Mouse (Mus musculus): ENCODE measurements at regions not wholly inside any gene's neighbourhood (a gene's known extent, or its start where the extent isn't known, plus 50 kb on each side); places are given as distances from the start of the nearest gene placed in this dataset.

DNA sequence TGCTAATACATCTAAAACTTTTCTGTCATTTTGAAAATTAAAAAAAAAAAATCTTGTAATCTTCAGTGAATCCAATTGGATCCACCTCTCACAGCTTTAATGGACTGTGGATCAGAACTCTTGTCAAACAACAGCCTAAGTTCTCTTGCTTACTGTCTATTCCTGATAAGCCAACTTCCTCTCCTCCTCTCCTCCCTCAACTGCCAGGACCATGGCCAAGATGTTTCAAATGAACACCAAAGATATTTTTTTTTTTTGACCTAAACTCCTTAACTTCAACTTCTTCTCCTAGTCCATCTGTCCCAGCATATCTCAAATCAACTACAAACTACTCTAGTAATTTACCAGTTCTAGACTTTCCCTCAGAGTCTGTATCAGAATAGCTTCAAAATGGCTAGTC, 1258.5 kb downstream of the Tbl1xr1 start:
- no peaks in the 10 kb centered on the region for H3K27me3 ChIP-seq
- H3K36me3 ChIP-seq = no peaks in the 10 kb centered on the region
- no peak overlapping the region for H3K9ac ChIP-seq
- H3K27ac ChIP-seq = no peak overlapping the region
- H3K4me3 ChIP-seq = no peak overlapping the region
- no peak overlapping the region for H3K4me2 ChIP-seq (replicated peaks)
- no peaks in the 10 kb centered on the region for H3K9me3 ChIP-seq
- H3K4me1 ChIP-seq = no peaks in the 10 kb centered on the region
- ATAC-seq (ENCODE audit: low FRiP score, low read depth) = no peak

DNA sequence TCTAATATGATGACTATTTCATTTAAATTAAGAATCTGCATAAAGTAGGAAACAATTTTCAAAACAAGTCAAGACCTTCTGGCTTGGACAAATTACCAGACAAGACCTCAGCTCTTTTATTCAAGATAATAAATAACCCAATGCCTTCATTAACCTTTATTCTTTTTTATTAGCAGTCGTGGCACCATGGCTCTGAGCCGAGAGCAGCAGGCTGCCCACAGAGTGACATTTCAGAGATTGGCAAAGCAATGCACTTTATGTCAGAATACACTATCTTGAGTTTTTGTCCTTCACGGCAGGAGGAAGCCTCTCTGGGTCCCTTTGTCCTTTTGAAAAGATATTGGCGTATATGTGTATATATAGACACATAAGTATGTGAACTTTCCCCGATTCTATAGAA, 1297.9 kb downstream of the Tbl1xr1 start:
- 78% methylated on average over 5 of the region's 5 CpGs for WGBS
- Histone ChIP-seq H3K27me3 (no peaks in the 10 kb centered on the region), H3K36me3 (no peaks in the 10 kb centered on the region), H3K9me3 (no peaks in the 10 kb centered on the region), H3K4me1 (no peaks in the 10 kb centered on the region), H3K4me3 (no peak overlapping the region), H3K27ac (no peak overlapping the region), H3K4me2 (replicated peaks) (no peak overlapping the region), H3K9ac (no peak overlapping the region)
- ATAC-seq (ENCODE audit: low FRiP score, low read depth) = no peak

DNA sequence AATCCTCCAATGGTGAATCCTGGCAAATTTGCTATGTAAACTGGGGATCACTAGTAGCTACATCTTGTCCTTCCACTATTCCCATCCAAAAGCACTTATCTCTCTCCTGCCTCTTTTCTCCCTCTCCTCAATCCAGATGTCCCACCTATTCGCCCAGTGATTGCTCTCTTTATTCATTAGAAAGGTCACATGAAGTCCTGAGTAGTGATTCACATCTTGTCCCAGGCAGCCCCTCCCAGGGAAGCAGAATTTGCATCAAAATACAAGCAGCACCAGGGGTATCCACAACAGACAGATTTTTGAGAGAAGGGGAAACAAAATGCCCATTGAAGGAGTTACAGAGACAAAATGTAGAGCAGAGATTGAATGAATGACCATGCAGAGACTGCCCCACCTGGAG, 1328.4 kb downstream of the Tbl1xr1 start:
- Histone ChIP-seq H3K9ac (no peak overlapping the region), H3K4me1 (peaks cover 4% of the 10 kb centered on the region; the same call in 1 of the 2 replicates), H3K4me2 (replicated peaks) (no peak overlapping the region), H3K4me3 (no peak overlapping the region), H3K9me3 (no peaks in the 10 kb centered on the region), H3K27ac (no peak overlapping the region), H3K27me3 (no peaks in the 10 kb centered on the region), H3K36me3 (no peaks in the 10 kb centered on the region)
- WGBS = 86% methylated on average over 1 of the region's 1 CpGs
- ATAC-seq (ENCODE audit: low FRiP score, low read depth) = no peak

DNA sequence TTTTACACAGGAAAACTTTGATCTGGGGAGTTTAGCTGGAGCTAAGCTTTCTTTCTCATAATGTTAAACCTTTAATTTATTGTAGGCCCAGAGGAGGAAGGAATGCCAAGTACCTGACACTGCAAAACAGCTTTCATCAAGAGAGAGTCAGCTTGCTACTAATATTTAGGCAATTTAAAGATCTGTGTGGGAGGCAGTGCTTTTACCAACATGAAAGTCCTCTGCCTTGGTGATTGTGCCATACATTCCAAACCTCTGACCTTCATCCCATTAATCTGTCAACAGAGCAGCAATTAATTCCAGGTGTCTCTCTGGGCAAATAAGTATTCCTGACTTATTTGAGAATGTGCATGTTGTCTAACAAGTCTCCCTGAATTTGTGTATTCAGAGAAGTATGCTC, 1333.0 kb downstream of the Tbl1xr1 start:
- no peak overlapping the region for H3K4me2 ChIP-seq (replicated peaks)
- ATAC-seq (ENCODE audit: low FRiP score, low read depth) = peak; percentile 84
- H3K4me3 ChIP-seq = no peak overlapping the region
- no peak overlapping the region for H3K27ac ChIP-seq
- H3K4me1 ChIP-seq = peaks cover 4% of the 10 kb centered on the region; the same call in 1 of the 2 replicates
- no peaks in the 10 kb centered on the region for H3K9me3 ChIP-seq
- H3K9ac ChIP-seq = no peak overlapping the region
- no peaks in the 10 kb centered on the region for H3K36me3 ChIP-seq
- H3K27me3 ChIP-seq = no peaks in the 10 kb centered on the region

DNA sequence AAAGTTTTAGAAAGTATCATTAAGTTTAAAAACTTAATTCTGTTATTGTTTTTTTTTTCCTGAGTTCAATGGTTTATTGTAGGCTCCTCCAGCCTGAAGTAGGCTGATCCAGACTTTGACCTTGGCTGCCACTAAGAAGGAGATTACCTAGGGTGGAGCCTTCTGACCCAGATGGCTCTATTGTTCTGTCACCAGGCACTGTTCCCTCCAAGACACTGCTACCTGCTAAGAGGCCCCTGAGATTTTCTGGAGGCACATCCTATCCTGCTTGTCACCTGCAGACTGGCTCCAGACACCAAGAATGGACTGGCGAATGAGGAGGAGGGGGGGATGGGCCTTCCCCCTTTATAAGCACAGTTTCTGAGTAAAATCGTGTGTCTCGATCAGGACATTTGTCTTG, 1350.5 kb downstream of the Tbl1xr1 start:
- Histone ChIP-seq H3K27me3 (no peaks in the 10 kb centered on the region), H3K4me2 (replicated peaks) (no peak overlapping the region), H3K36me3 (no peaks in the 10 kb centered on the region), H3K9me3 (no peaks in the 10 kb centered on the region), H3K4me3 (no peak overlapping the region), H3K4me1 (no peaks in the 10 kb centered on the region), H3K9ac (no peak overlapping the region), H3K27ac (no peak overlapping the region)
- ATAC-seq (ENCODE audit: low FRiP score, low read depth) = no peak
- WGBS = 90% methylated on average over 3 of the region's 3 CpGs

DNA sequence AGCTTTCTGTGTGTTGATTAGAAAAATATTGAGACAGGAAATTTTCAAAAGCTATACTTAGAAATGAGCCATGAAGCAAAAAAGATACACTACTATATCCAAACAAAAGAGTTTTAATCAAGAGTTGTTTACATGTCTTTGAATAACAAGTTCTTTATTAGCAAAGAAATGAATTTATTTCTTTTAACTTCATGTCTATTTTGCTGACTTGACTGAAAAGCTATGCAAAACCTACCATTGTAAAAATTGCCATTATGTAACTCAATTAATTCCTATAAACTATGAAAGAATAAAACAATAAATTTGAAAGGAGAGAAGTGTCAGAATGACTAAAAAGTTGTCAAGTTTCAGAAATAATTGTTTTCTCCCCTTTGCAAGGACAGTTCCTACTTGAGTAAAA, 1358.6 kb downstream of the Tbl1xr1 start:
- Histone ChIP-seq H3K4me3 (no peak overlapping the region), H3K4me1 (no peaks in the 10 kb centered on the region), H3K36me3 (no peaks in the 10 kb centered on the region), H3K4me2 (replicated peaks) (no peak overlapping the region), H3K27me3 (no peaks in the 10 kb centered on the region), H3K9me3 (no peaks in the 10 kb centered on the region), H3K9ac (no peak overlapping the region), H3K27ac (no peak overlapping the region)
- no peak for ATAC-seq (ENCODE audit: low FRiP score, low read depth)

DNA sequence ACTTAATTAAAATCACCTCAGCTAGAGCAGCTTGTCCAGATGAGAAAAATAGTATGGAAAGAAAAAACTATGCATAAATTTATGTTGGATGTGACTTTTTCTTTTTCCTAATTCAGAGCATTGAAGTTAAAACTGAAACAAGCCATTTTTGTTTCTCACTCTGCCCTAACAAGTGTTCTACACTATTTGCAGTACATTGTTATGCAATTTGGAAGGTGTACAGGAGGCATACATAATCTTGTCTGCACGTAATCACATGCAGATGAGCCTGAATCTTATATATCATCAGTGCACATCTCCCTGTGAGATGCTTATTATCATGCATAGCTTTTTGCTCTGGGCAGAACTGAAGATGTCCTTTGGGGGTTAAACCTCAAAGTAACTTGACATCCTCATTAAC, 1381.3 kb downstream of the Tbl1xr1 start:
- Histone ChIP-seq H3K9me3 (no peaks in the 10 kb centered on the region), H3K27ac (no peak overlapping the region), H3K27me3 (no peaks in the 10 kb centered on the region), H3K4me2 (replicated peaks) (no peak overlapping the region), H3K9ac (no peak overlapping the region), H3K4me3 (no peak overlapping the region), H3K36me3 (no peaks in the 10 kb centered on the region), H3K4me1 (no peaks in the 10 kb centered on the region)
- ATAC-seq (ENCODE audit: low FRiP score, low read depth) = no peak
- WGBS = 84% methylated on average over 1 of the region's 1 CpGs

DNA sequence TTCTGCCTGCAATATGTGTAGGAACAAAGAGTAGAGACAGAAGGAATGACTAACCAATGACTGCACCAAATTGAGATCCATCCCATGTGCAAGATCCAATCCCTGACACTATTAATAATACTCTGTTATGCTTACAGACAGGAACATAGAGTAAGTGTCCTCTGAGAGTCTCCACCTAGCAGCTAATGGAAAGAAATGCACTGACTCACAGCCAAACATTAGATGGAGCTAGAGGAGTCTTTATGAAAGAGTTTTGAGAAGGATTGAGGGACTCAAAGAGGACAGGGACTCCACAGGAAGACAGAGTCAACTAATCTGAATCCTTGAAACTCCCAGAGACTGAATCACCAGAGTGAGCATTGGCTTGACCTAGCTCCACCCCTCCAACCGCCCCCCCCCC, 1423.4 kb downstream of the Tbl1xr1 start:
- Histone ChIP-seq H3K27me3 (no peaks in the 10 kb centered on the region), H3K4me2 (replicated peaks) (no peak overlapping the region), H3K36me3 (no peaks in the 10 kb centered on the region), H3K9ac (no peak overlapping the region), H3K4me1 (no peaks in the 10 kb centered on the region), H3K9me3 (no peaks in the 10 kb centered on the region), H3K27ac (no peak overlapping the region), H3K4me3 (no peak overlapping the region)
- ATAC-seq (ENCODE audit: low FRiP score, low read depth) = no peak
- 60% methylated on average over 1 of the region's 1 CpGs for WGBS

DNA sequence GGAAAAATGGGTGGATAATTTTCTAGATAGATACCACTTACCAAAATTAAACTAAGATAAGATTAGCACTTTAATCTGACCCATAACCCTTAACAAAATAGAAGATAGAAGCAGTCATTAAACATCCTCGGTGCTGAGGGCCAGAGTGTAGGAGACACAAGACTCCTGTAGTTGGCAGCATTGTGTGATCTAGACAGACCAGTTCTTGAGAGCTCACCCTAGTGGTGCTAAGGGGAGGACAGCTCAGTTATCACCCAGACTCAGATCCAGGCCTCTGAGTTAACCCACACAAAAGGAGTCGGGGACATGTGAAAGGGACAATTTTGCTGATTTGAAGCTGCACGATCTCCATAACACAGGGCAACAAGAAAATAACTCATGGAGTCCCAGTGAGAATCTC, 1471.1 kb downstream of the Tbl1xr1 start:
- Histone ChIP-seq H3K4me2 (replicated peaks) (no peak overlapping the region), H3K9ac (no peak overlapping the region), H3K27ac (no peak overlapping the region), H3K27me3 (no peaks in the 10 kb centered on the region), H3K9me3 (no peaks in the 10 kb centered on the region), H3K4me3 (no peak overlapping the region), H3K36me3 (no peaks in the 10 kb centered on the region), H3K4me1 (no peaks in the 10 kb centered on the region)
- ATAC-seq (ENCODE audit: low FRiP score, low read depth) = no peak
- WGBS = 91% methylated on average over 3 of the region's 3 CpGs

DNA sequence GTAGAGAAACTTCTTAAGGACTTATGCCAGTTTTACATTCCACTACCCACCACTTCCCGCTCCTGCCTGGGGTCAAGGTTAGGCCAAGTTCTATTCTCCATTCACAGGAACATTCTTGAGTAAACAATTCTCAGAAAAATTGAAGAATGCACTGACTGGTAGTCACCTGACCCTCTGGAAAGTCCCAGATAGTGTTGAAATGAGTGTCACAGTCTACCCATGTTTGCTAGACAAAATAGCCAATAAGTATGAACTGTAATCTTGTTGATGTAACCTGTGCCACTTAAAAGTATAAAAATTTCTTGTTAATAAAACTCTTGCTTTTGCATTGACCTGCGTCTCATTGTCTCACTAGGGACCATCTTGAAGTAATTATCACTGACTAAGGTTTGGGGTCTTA, 1487.9 kb downstream of the Tbl1xr1 start:
- 74% methylated on average over 2 of the region's 2 CpGs for WGBS
- Histone ChIP-seq H3K36me3 (no peaks in the 10 kb centered on the region), H3K4me2 (replicated peaks) (no peak overlapping the region), H3K27ac (no peak overlapping the region), H3K4me1 (no peaks in the 10 kb centered on the region), H3K9ac (no peak overlapping the region), H3K4me3 (no peak overlapping the region), H3K27me3 (no peaks in the 10 kb centered on the region), H3K9me3 (peaks cover 11% of the 10 kb centered on the region; the same call in 1 of the 2 replicates)
- ATAC-seq (ENCODE audit: low FRiP score, low read depth) = no peak

DNA sequence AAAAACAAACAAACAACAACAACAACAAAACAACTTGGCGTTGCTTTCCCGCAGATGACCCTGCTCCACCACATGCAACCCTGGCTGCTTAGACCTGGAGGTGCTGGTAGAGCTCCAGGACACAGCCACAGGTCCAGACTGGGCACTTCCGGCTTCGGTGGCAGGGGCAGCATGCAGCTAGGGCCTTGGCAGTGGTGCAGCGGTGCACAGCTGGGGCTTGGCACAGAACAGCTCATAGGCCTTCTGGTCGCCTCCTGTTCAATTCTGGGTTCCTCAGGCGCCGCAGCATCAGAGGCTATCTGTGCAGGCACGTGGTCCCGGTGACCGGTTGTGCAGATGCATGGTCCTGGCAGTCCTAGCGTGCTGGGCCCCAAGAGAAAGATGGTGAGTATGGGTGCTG, 1492.4 kb downstream of the Tbl1xr1 start:
- Histone ChIP-seq H3K36me3 (no peaks in the 10 kb centered on the region), H3K4me2 (replicated peaks) (no peak overlapping the region), H3K9ac (no peak overlapping the region), H3K4me1 (no peaks in the 10 kb centered on the region), H3K27me3 (no peaks in the 10 kb centered on the region), H3K9me3 (peaks cover 23% of the 10 kb centered on the region), H3K27ac (no peak overlapping the region), H3K4me3 (no peak overlapping the region)
- ATAC-seq (ENCODE audit: low FRiP score, low read depth) = no peak
- WGBS = 96% methylated on average over 12 of the region's 12 CpGs

DNA sequence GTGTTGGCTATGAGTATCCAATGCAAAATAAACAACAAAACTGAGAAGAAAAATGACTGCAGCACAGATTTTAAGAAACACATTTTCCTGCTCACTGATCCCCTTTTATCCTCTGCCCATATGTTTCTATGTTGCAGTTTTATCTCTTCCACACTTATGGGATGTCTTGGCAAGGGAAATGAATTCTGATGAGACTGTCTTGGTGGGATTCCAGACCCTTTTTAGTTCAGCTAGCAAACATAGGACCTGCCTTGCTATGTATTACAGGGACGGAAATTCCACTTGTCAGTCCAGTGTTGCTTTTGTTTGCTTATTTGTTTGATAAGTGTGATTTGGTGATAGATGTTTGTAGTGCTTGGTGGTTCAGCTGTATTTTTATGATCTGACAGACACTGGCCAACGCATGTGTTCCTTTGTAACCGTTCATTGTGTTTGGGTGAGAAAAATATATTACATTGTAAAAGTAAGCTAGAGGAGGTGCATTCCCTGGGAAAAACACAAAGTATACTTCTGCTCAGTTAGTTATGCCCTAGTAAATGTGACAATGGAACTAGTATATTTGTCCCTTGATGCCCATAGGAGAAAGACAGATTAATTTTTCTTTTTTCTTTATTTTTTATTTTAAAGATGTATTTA, 1516.2 kb downstream of the Tbl1xr1 start:
- no peaks in the 10 kb centered on the region for H3K9me3 ChIP-seq
- peak; percentile 11; the same call in 1 of the 2 replicates for ATAC-seq (ENCODE audit: low FRiP score, low read depth)
- 73% methylated on average over 3 of the region's 3 CpGs for WGBS
- H3K27ac ChIP-seq = no peak overlapping the region
- no peaks in the 10 kb centered on the region for H3K36me3 ChIP-seq
- H3K4me2 ChIP-seq (replicated peaks) = no peak overlapping the region
- no peaks in the 10 kb centered on the region for H3K4me1 ChIP-seq
- H3K9ac ChIP-seq = no peak overlapping the region
- H3K27me3 ChIP-seq = no peaks in the 10 kb centered on the region
- no peak overlapping the region for H3K4me3 ChIP-seq

DNA sequence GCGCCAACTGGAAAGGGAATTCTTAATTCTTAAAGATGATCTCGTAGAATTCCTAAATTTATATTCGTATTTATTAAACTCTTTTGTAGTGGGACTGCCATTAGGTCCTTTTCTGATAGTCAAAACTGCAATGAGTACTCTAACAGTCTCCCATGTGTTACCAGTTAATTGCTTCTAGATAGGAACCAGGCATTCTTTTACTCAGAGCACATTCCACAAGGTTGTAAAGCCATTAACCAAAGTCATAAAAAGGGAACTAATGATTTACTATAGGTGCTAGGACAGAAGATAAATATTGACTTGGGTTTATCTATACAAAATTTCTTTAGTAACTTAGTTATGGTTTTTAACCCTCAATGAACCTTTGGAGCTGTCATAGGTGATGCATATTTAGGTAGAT, 1525.0 kb downstream of the Tbl1xr1 start:
- H3K4me1 ChIP-seq = no peaks in the 10 kb centered on the region
- H3K9ac ChIP-seq = no peak overlapping the region
- ATAC-seq (ENCODE audit: low FRiP score, low read depth) = no peak
- H3K9me3 ChIP-seq = no peaks in the 10 kb centered on the region
- no peaks in the 10 kb centered on the region for H3K27me3 ChIP-seq
- 89% methylated on average over 3 of the region's 3 CpGs for WGBS
- no peak overlapping the region for H3K27ac ChIP-seq
- no peak overlapping the region for H3K4me2 ChIP-seq (replicated peaks)
- H3K36me3 ChIP-seq = no peaks in the 10 kb centered on the region
- no peak overlapping the region for H3K4me3 ChIP-seq

Measured in limb, embryonic 13.5 days (tissue).